Mouse (Mus musculus): ENCODE measurements around the gene Map4k5. TPM values are rescaled to one million over a fixed set of nuclear protein-coding genes. Genes with fewer than 3 reads are reported as not detected.
A peak's percentile ranks its signal among the peaks of the same experiment; 100 is the strongest.

Gene Map4k5
- 1 to 10 TPM; 1.1 to 4.8 (median 4.6) TPM for polyA plus RNA-seq (2017; shearing (Covaris generic))

DNA sequence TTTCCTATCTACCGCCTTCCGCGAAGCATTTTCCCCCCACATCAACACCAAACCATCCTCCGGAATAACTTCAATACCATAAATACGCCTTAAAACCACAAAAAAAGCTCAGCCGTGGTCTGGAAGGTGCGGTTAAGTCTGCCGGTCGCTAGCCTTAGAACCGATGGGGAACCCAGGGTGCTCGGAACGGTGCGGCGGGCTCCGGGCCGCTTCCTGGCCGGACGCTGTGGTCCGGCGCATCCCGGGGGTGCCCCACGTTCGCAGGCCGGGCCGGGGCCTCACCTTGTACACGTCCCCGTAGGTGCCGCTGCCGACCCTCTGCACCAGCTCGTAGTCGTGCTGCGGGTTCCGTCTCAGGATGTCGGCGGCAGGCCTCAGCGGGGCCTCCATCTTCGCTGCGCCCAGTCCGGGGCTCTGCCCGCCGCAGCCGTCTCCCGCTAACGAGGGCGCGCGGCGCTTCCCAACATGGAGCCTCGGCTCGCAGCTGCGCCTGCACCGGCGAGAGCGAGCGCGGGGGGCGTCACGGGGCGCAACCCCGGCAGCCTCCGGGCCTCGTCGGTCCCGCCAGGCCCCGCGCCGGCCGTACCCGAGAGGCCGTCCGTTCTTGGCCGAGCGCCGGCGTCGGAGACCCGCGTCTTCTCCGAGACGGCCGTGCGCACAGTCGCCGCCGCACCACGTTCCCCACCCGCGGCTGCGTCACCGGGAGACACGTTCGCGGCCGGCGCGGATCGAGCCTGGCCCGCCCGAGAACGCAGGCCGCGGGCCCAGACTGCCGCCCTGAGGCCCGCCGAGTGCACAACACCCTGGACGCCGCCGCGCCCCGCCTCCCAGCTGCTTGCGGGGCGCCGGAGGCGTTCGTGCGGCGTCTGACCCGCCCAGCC is at the start of gene Map4k5, which contains the start of gene Atl1:
Gene Map4k5 (minus strand): TSS at position 830 of the 881 bp plus-strand sequence.
Gene Atl1 (plus strand): TSS at position 244 of the 881 bp plus-strand sequence.
- ATAC-seq: peak; percentile 92

- no peak for ATAC-seq
These were observed 48.8 kb upstream of the Map4k5 start for GRCm38 (mm10) chr12:69941655-69942329.

- ATAC-seq: no peak
These were observed 46.3 kb upstream of the Map4k5 start for GRCm38 (mm10) chr12:69939291-69939690.

- ATAC-seq: no peak
These were observed 44.7 kb upstream of the Map4k5 start for GRCm38 (mm10) chr12:69937731-69938130.

- no peak for ATAC-seq
These were observed 33.7 kb upstream of the Map4k5 start for GRCm38 (mm10) chr12:69926716-69927115.

DNA sequence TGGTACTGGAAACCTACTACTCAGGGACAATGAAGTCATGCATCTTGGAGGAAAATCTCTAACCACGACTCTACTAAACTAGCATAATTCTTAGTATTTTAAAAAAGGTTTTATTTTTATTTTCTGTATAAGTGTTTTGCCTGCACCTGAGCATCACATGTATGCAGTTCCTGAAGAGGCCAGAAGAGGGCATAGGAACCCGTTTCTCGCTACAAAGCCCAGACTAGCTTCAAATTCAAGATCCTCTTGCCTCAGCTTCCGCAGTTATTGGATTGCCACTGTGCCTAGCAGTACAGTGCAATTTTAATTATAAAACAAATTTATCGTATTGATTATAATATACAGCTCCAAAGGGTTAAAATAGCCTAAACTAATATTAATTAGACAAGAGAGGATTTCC is 31.0 kb upstream of the Map4k5 start:
- ATAC-seq: peak; percentile 68

DNA sequence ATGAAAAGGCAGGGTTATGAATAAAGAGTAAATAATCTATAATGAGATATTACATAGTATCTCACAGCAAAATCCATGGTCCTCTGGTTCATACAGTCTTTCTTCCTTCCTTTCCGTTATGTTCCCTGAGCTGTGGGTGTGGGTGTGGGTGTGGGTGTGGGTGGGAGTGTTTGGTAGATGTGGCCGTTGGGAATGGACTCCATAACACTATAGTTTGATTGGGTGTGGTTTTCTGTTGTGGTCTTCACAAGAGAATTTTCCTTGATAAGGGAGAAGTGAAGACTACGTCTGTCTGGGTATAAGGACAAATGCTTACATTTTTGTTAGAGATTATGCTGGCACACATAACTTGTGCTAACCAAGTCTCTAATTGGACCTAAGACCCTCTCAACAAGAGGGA is 30.6 kb upstream of the Map4k5 start:
- no peak for ATAC-seq

DNA sequence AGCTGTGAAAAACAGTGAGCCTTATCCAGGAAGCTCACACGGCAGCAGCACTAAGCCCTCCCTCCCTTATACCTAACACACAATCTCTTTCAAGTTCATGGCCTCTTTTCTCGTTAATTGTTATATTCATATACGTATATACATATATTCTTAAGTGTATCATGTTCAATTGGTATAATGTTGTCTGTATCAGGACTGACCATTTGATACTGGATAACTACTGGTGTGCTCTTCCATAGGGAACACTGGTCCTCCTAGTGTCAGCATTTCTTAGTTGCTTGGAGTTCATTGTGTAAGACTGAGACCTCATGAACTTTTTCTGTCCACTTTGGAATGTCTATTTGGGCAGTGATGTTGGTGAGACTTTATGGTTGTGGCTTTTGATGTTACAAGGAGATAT is 30.1 kb upstream of the Map4k5 start:
- no peak for ATAC-seq

DNA sequence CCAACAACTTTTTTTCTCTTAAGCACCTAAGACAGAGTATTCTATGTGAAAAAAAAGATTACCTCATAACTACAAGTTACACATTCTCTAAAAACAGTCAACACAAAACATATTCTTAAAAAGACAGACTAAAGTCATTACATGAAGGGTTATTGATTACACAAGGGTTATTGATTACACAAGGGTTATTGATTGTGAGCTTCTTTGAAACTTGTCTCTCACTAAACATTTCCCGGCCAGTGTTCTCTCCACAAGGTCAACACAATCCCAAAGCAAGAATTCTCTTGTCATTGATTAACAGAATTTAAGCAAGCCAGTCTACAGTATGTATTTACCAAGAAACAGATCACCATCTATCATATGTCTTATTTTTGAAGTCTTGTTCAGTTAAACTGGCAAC is 29.1 kb upstream of the Map4k5 start:
- ATAC-seq: no peak

GRCm38 (mm10) chr12:69917870-69918269 is 24.9 kb upstream of the Map4k5 start:
- no peak for ATAC-seq

GRCm38 (mm10) chr12:69912737-69913136 is 19.7 kb upstream of the Map4k5 start:
- ATAC-seq: peak; percentile 78

GRCm38 (mm10) chr12:69911906-69912305 is 18.9 kb upstream of the Map4k5 start:
- ATAC-seq: no peak

- ATAC-seq: no peak
These were observed 15.5 kb upstream of the Map4k5 start for GRCm38 (mm10) chr12:69908511-69908900.

DNA sequence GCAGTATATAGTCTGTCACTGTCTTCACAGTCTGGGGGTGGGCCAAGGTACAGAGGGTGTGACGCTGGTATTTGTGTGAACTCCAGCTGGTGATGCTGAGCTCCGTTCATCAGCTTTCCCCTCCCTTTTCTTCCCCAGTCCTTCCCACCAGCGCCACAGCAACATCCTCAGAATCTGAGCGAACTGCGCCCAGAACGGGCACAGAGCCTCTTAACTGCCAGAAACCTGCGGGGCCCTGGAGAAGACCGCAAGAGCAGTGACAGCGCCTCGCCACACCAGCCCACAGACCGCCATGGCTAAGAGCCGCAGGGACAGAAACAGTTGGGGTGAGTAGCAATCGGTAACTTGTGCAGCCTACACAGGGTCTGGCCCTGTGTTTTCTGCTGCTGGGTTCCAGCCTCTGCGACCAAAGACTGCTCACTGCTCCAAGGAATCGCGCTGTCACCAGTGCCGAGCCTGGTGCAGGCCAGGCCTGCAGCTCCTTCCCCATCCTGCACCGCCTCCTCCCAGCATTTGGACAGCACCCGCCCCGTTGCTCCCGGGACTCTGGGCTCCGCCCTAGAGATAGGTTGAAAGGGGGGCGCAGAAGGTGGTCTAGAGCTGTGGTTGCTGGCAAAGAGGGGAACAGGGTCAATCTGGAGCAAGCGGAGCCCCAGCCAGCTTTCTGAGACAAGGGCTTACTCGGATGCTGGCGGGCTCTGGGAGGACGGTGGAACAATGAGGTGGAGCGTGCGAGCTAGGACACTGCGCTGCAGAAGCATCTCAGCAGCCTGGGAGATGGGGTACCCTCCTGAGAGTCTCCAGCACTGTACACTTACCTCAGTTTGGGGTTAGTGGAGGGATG is 14.9 kb upstream of the Map4k5 start:
- no peak for ATAC-seq

- ATAC-seq: no peak
These were observed 12.0 kb upstream of the Map4k5 start for GRCm38 (mm10) chr12:69904991-69905390.

GRCm38 (mm10) chr12:69898119-69898518 is 5.1 kb upstream of the Map4k5 start:
- ATAC-seq: no peak

GRCm38 (mm10) chr12:69895046-69895445 is 2.0 kb upstream of the Map4k5 start:
- ATAC-seq: no peak

DNA sequence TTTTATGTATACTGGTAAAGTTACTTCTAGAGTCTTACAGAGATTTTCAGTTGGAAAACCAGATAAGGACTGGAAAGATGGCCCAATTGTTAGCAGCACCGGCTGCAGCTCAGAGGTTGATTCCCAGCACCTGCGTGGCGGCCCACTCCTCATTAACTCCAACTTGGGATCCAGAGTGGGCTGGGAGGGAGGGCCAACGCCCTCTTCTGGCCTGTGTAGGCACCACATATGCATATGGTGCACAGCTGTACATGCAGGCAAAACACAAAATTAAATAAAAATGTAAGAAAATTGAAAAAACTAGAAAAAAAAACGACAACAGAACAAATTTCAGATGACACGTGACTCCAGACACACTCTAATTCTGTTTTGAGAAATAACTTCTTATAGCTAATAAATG is 927 bp upstream of the Map4k5 start:
- no peak for ATAC-seq

GRCm38 (mm10) chr12:69891721-69892120 is 1.3 kb downstream of the Map4k5 start:
- ATAC-seq: no peak

- ATAC-seq: no peak
These were observed 2.5 kb downstream of the Map4k5 start for GRCm38 (mm10) chr12:69890476-69890875.

DNA sequence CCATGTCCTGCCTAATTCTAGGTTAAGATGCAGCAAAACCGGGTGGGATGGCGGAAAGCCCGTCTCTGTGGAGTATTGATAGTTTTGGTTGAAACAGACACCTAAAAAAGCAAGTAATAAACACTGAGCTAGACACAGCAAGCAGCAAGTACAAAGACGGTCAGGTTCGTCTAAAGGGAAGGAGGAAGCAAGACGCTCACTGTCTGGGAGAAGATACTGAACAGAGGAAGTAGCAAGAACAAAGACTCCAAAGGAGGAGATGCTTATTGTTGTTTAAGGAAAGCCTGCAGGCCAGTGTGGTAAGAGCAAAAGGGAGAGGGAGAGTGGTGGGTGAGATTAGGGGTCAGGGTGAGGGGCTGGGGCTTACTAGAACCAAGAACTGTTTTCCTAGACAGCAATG is 2.9 kb downstream of the Map4k5 start:
- no peak for ATAC-seq

GRCm38 (mm10) chr12:69888345-69888744 is 4.7 kb downstream of the Map4k5 start:
- ATAC-seq: no peak

DNA sequence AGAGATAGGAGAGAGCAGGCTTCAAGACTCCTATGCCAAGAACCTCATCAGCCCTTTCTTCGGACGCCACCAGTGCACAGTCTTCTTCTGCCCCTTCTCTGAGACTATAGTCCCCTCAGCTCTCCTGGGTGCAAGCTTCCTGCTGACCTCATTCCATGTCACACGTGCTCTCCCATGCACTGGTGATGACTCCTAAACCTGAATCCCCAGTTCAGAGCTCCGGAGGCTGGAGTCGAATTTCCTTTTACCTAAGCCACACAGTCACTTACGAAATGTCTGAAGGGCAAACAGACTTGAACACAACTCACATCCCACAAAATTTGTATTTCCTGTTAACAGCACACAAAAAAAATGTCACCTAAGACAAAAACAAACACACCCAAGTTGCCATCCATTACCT is 5.2 kb downstream of the Map4k5 start:
- ATAC-seq: no peak
